1 mouse cellular context compared by ENCODE assay signal in the genomic region with DNA sequence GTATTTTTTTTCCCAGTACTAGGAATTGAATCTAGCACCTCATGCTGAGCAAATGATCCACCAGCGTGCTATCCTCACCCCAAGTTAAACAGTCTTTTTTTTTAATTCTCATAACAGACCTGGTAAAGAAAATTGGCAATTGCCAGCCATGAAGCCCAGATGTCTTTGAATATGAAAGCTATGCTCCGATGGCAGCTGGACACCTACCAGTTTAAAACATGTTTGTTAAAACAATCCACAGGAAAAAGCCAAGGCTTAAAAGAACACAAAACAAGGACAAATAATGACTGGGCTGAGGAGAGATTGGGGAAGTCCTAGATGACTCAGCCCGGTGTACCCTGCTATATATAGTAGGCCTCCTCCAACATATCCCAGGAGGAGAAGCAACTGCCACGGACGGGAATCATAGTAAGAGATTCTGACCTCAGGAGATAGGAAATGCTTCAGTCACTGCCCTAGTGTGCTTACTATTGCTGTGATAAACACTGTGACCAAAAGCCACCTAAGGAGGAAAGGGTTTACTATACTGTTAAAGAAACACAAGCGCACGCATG.
TF ChIP-seq lines count a peak whose summit lies in the region.

No protein-coding gene starts in this region.

TF ChIP-seq in MEL, 35 proteins besides CTCF, POLR2A, EP300 and RAD21 (continued from another document):
- no peak for TF ChIP-seq HCFC1 (IDR thresholded peaks at IDR 0.05; ENCODE audit: low read depth, low read length)
